Mouse (Mus musculus) hindbrain, postnatal 0 days (tissue): ENCODE results near the gene Mmd2. TPM values are rescaled to one million over a fixed set of nuclear protein-coding genes. Genes with fewer than 3 reads are reported as not detected.
A peak's percentile ranks its signal among the peaks of the same experiment; 100 is the strongest.

Experiments used
- ATAC-seq: fragments of 200-750 bp; cut with Nextera tagmentation; 2 replicates; pipeline ENCODE4 v1.8.0; 2017; ENCODE audit warnings: mild to moderate bottlenecking, moderate TSS enrichment, moderate library complexity
- DNase-seq: peaks from one replicate; pipeline ENCODE4 v3.0.0-alpha.2; 2015; ENCODE audit warnings: low spot score
- H3K27ac ChIP-seq: fragments of 300-500 bp; sonication (generic); 2 replicates; pipeline ENCODE4 v1.5.1; 2014; ENCODE audit warnings: mild to moderate bottlenecking
- H3K27me3 ChIP-seq: fragments of 300-500 bp; sonication (generic); 2 replicates; pipeline ENCODE4 v1.6.1; 2014; ENCODE audit warnings: low read length, mixed read lengths; ENCODE audit not compliant: insufficient read depth
- H3K36me3 ChIP-seq: fragments of 300-500 bp; sonication (generic); 2 replicates; pipeline ENCODE4 v1.6.1; 2014; ENCODE audit warnings: low read length, mixed read lengths; ENCODE audit not compliant: insufficient read depth
- H3K4me1 ChIP-seq: fragments of 300-500 bp; sonication (generic); 2 replicates; pipeline ENCODE4 v1.6.1; 2014; ENCODE audit warnings: antibody characterized with exemption, low read length, mixed read lengths; ENCODE audit not compliant: insufficient read depth
- H3K4me2 ChIP-seq: fragments of 300-500 bp; sonication (generic); 2 replicates; pipeline ENCODE4 v1.6.1; 2014; ENCODE audit warnings: low read depth, mild to moderate bottlenecking, low read length, moderate library complexity, mixed read lengths
- H3K4me3 ChIP-seq: fragments of 300-500 bp; sonication (generic); 2 replicates; pipeline ENCODE4 v1.5.1; 2014; ENCODE audit warnings: low read length
- H3K9ac ChIP-seq: fragments of 300-500 bp; sonication (generic); replicated peaks from 2 replicates; pipeline ENCODE4 v1.6.1; 2014; ENCODE audit warnings: mild to moderate bottlenecking, low read length, moderate library complexity, mixed read lengths
- H3K9me3 ChIP-seq: fragments of 300-500 bp; sonication (generic); 2 replicates; pipeline ENCODE4 v1.6.1; 2016; ENCODE audit warnings: low read length, mixed read lengths
- CTCF ChIP-seq: IDR thresholded peaks from 2 replicates; pipeline ENCODE4 v1.5.1; 2016; ENCODE audit warnings: antibody characterized with exemption, control low read depth, low read depth
- WGBS: fragments of 180-500 bp; shearing (Covaris S2); extraction: QIAGEN DNeasy Blood & Tissue Kit; methylation state at CpG from one replicate; pipeline ENCODE4 v1.1.7; 2014; 5-methylcytosine and 5-hydroxymethylcytosine counted together
- polyA plus RNA-seq: library from polyadenylated mRNA; unstranded; fragments of >200 nt; fragmentation: Nextera tagmentation; extraction: Ambion mirVana; gene quantifications from 2 replicates; pipeline ENCODE4 v1.2.1, GENCODE M21; 2015
- total RNA-seq: library from RNA; depleted of rRNA; stranded (reverse); fragments of >200 nt; gene quantifications from 2 replicates; pipeline ENCODE4 v1.2.3, GENCODE M21; 2014; rRNA removed

Mmd2 gene
- 171 and 182 TPM in 2 replicates for total RNA-seq
- 151 and 167 TPM in 2 replicates for polyA plus RNA-seq

DNA sequence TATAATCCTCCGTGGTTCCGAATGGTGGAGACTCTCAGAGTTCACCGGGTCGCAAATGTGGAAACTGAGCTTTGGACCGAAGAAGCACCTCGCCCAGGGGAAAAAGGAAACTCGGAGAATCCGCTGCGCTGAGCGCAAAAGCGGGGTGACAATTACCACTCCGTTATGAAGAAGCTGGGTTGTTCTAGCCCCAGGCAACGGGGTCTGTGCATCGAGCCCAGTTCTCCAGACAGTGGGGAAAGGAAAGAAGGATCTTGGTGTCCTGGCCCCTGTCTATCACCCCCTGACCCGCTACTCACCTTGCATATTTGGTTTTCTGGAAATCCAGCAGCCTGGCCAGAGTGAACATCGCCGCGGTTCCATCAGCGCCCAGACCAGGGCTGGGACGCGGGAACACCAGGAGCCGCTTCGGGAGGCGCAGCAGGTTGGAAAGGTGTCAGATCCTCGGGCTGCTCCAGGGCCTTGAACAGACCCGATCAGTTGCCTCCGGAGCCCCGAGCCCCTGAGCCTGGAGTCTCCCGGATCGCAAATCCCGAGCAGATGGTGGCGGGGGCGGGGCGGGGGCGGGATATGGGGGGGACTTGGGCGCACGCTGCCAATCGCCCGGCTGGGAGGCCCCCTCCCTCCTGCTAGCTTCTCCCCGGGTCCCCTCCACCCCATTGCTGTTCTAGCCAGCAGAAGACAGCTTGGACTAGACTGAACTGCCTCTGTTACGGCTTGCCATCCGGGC is at the start of gene Mmd2:
Gene Mmd2 (minus strand): TSS at position 542 of the 730 bp plus-strand sequence.
- no peak for TF ChIP-seq CTCF
- no peaks in the 10 kb centered on the region for H3K9me3 ChIP-seq
- ATAC-seq: peak; percentile 90
- H3K27me3 ChIP-seq: no peaks in the 10 kb centered on the region
- H3K4me1 ChIP-seq: no peaks in the 10 kb centered on the region
- peak within 1 kb of the TSS; percentile 70 for H3K9ac ChIP-seq
- peak within 1 kb of the TSS; percentile 79 for H3K4me2 ChIP-seq
- DNase-seq: peak; percentile 64
- peak within 1 kb of the TSS; percentile 64 for H3K4me3 ChIP-seq
- peak within 1 kb of the TSS; percentile 79 for H3K27ac ChIP-seq
- no peaks in the 10 kb centered on the region for H3K36me3 ChIP-seq
- 2% methylated on average over 42 of the region's 42 CpGs for WGBS

DNA sequence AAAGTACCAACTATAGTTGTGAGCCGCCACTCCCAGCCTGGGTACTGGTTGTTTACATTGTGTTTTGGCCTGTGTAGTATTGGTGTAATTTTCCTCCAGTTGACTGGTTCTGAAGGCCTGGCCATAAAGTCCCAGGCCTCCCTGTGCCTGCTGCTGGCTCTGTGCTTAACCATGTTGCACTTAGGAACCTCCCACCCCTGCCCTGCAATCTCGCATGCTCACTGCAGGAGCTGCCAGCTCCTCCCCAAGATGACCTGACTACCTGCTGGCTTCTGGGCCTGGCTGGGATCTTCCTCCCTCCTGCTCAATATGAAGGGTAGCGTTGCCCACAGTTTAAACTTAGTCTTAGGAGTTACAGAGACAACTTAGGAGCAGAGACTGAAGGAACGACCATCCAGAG is 43.7 kb upstream of the Mmd2 start:
- H3K9me3 ChIP-seq: no peaks in the 10 kb centered on the region
- 75% methylated on average over 4 of the region's 4 CpGs for WGBS
- no peaks in the 10 kb centered on the region for H3K27me3 ChIP-seq
- no peak overlapping the region for H3K4me2 ChIP-seq
- H3K27ac ChIP-seq: no peak overlapping the region
- H3K4me3 ChIP-seq: no peak overlapping the region
- H3K36me3 ChIP-seq: peaks cover 15% of the 10 kb centered on the region; the same call in 1 of the 2 replicates
- 0 out of 2 replicates have a peak, but pooled peaks cover 2% of the 10 kb centered on the region for H3K4me1 ChIP-seq
- DNase-seq (no peak), ATAC-seq (no peak)
- no peak for TF ChIP-seq CTCF
- H3K9ac ChIP-seq: no peak overlapping the region

DNA sequence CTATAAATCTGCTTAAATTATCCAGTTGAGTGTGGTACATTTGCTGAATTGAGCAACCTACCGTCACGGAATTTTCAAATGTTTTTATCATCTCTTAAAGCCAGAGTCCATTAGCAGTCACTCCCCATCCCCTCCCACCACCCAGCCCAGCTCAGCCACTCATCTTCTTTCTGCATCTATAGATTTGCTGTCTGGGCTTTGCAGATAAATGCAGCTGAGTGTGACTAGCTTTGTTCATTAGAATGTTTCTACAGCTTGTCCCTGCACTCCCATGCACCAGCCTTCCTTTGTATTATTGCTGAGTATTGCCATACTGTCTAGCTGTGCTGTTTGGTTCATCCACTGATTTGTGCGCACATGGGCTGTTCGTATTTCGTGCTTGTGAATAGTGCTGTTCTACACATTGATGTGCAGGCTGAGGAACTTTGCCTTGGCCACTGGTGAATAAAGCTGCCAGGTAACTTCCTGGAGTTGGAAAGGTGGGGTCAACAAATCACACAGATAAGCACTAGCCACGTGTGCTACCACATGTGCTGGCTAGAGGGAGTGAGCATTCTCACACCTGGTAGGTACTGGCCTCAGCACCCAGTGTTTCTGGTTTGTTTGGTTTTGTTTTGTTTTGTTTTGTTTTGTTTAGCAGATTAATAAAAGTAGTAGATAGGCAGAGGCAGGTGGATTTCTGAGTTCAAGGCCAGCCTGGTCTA is 42.3 kb upstream of the Mmd2 start:
- no peak for DNase-seq
- no peaks in the 10 kb centered on the region for H3K9me3 ChIP-seq
- H3K27ac ChIP-seq: no peak overlapping the region
- peaks cover 3% of the 10 kb centered on the region; the same call in 1 of the 2 replicates for H3K36me3 ChIP-seq
- H3K9ac ChIP-seq: no peak overlapping the region
- 77% methylated on average over 6 of the region's 6 CpGs for WGBS
- 0 out of 2 replicates have a peak, but pooled peaks cover 2% of the 10 kb centered on the region for H3K4me1 ChIP-seq
- H3K27me3 ChIP-seq: no peaks in the 10 kb centered on the region
- no peak overlapping the region for H3K4me2 ChIP-seq
- no peak for ATAC-seq
- H3K4me3 ChIP-seq: no peak overlapping the region
- TF ChIP-seq CTCF: no peak

DNA sequence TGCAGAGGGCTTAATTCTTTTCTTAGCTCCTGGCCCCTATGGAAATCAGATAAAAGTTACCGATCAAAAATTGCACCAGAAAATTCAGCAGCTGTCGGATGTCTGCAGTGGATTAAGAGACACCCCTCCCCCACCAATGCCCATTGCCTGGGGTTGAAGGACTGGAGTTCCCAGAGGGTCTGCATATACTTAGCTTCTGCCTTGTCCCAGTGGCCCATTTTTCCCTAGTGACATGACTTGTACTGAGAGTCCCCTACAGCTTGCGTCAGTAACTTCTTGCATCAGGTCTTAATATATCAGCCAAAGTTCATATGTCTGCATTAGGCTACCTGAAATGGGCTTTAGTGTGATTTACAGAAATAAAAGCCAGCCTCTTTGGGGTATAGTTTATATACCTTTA is 41.8 kb upstream of the Mmd2 start:
- Histone ChIP-seq H3K4me2 (no peak overlapping the region), H3K27ac (no peak overlapping the region), H3K4me1 (0 out of 2 replicates have a peak, but pooled peaks cover 2% of the 10 kb centered on the region), H3K36me3 (no peaks in the 10 kb centered on the region; the same call in 1 of the 2 replicates), H3K27me3 (no peaks in the 10 kb centered on the region), H3K4me3 (no peak overlapping the region), H3K9ac (no peak overlapping the region), H3K9me3 (no peaks in the 10 kb centered on the region)
- DNase-seq (no peak), ATAC-seq (no peak)
- no peak for TF ChIP-seq CTCF
- 41% methylated on average over 3 of the region's 3 CpGs for WGBS

DNA sequence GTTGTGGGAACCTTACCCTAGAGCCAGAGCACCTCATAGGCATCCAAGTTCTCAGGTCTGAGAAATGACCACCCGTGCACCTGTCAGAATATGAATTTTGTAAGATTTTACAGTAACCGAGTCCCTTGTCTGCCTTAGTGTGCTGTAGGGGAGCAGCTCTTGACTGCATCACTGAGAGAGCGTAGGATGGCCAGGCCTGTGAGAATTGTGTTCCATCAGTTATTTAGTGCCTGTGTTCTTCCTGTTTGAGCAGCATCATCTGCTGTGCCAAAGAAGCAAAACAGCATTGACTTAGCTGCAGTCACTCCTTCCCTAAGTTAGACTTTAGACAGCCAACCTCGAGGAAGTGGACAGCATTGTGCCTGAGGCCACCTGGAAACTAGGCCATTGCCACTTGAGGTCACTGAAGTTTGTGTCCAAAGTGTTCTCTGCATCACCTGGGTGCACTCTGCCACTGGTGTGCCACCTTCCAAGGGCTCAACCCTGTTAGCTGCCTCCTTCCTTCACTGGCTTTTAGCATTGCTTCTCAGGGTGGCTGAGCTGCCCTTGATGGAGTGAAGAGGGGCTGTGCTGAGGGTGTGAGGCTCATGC is 41.0 kb upstream of the Mmd2 start:
- Histone ChIP-seq H3K9ac (no peak overlapping the region), H3K27ac (no peak overlapping the region), H3K4me1 (0 out of 2 replicates have a peak, but pooled peaks cover 2% of the 10 kb centered on the region), H3K27me3 (no peaks in the 10 kb centered on the region), H3K4me3 (no peak overlapping the region), H3K9me3 (no peaks in the 10 kb centered on the region; the same call in 1 of the 2 replicates), H3K36me3 (no peaks in the 10 kb centered on the region; the same call in 1 of the 2 replicates), H3K4me2 (no peak overlapping the region)
- no peak for TF ChIP-seq CTCF
- DNase-seq (no peak), ATAC-seq (no peak)
- 91% methylated on average over 4 of the region's 4 CpGs for WGBS

DNA sequence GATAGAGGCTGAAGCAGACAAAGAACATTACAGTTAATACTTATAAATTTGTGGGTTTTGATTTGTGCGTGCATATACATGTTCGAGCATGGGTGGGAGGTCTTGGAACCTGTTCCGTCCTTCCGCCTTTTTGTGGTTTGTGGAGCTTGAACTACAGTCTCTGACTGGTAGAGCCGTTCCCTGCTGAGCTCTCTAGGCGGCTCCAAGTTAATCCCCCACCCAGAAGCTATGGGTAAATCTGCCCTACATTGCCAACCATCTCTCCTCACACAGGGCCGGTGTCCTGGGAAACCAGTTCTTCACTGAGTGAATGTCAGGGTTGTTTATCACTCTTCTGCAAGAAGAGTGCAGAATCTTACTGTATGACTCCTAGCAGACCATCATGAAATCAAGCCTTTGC is 39.6 kb upstream of the Mmd2 start:
- H3K4me2 ChIP-seq: no peak overlapping the region
- no peaks in the 10 kb centered on the region; the same call in 1 of the 2 replicates for H3K36me3 ChIP-seq
- 44% methylated on average over 7 of the region's 7 CpGs for whole genome bisulfite sequencing
- no peak for TF ChIP-seq CTCF
- 0 out of 2 replicates have a peak, but pooled peaks cover 2% of the 10 kb centered on the region for H3K4me1 ChIP-seq
- 0 out of 2 replicates have a peak, but pooled peaks have one; percentile 53 for ATAC-seq
- peak; percentile 8 for DNase-seq
- peak overlapping the region; percentile 45 for H3K27ac ChIP-seq
- H3K9ac ChIP-seq: no peak overlapping the region
- H3K9me3 ChIP-seq: no peaks in the 10 kb centered on the region; the same call in 1 of the 2 replicates
- no peaks in the 10 kb centered on the region for H3K27me3 ChIP-seq
- no peak overlapping the region for H3K4me3 ChIP-seq
